Mouse (Mus musculus) spleen, adult 2 months (tissue): ENCODE measurements around the gene Rnf212b.

Experiments
- CTCF ChIP-seq: fragments of 200-500 bp; IDR thresholded peaks from 2 replicates; pipeline ENCODE4 v1.5.1; 2011; ENCODE audit warnings: mild to moderate bottlenecking, inconsistent platforms; ENCODE audit not compliant: insufficient read depth, insufficient read length, insufficient replicate concordance; ENCODE audit errors: extremely low read depth
- POLR2A ChIP-seq: fragments of 200-500 bp; IDR thresholded peaks from 2 replicates; pipeline ENCODE4 v1.6.1; 2011; ENCODE audit warnings: low read depth, low read length, inconsistent platforms

DNA sequence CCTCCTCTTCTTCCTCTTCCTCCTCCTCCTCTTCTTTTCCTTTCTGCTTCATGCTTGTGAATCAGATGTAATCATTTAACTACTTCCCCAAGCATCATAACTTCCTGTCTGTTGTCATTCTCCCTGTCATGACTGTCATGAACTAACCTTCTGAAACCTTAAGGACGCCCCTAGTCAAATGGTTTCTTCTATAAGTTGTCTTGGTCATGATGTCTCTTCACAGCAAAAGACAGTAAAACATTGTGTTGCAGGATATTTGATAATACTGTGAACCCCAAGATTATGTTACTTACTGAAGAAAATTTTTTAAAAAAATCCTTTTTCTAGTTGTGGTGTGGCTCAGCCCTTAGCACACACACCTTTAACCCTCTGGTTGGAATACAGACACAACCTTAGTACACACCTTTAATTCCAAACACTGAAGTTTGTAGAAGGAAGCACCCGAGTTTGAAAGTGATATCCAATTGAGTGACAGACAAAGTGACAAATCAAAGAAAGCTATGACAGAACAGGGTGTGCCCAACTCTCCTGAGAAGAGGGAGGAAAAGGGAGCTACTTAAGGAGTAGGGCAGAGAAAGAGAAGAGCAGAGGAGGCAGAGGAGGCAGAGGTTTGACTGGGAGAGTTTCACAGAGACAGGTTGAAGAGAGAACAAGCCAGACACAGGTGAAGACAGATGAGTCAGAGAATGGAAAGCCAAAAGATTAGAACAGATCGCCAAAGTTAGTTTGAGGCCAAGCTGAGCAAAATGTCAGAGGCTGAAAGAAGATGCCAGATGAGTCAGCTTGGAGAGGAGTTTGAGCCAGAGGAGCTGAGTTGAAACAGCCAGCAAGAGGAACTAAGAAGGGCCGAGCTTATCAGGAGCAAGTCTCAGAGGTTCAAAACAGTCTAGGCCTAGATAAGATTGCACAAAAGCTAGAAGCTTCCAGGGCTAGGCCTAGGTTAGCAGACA, 4.9 kb upstream of the Rnf212b start:
- TF ChIP-seq CTCF: no peak
- TF ChIP-seq POLR2A: no peak
